Mouse (Mus musculus) hindlimb bud, embryonic 11.5 days (tissue): ENCODE results near the gene Grik4.
"Not testable (repeated sequence)": the region's sequence is repeated elsewhere in the genome, so short reads cannot be mapped to it uniquely, and the experiment has no call there.

Experiments used
- DNase-seq: peaks from one replicate; pipeline ENCODE4 v3.0.0-alpha.2; 2012; ENCODE audit warnings: low read depth, low spot score; ENCODE audit errors: extremely low spot score

The Grik4 gene

DNA sequence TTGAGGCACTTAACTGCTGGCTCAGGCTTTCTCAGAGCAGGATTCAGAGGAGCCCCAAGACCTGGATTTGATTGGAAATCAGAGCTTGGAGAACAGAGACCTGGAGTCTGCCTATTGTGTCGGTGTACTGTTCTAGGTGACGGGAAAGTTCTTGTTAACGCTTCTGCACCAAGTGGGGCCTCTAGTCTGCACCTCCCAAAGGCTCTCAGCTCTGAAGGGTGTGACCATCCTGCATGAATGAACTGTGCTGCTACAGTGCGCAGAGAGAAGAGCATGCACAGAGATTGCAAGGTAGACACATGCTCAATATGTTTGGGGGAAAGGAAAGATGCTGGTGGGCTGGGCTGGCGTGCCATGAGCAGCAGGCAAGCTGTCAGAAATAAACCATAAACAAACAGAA, 144.6 kb downstream of the Grik4 start:
- DNase-seq, result no peak

DNA sequence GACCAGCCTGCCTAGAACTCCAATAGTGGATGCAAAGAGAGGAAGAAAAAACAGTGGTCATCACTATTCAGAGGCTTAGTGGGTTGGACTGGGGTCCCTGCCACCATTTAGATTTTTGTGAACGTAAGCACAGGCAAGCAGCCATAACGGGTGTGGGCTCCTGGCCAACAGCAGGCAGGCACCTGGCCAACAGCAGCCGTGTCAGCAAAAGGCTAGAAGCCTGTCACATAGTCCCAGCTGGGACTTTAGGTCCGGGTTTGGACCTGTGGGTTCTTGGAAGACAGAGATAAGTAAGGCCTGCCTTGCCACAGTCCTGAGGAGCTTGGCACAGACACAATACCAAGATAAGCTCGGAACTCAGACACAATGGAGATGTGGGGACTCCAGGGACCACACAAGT, 145.1 kb downstream of the Grik4 start:
- DNase-seq, result no peak

DNA sequence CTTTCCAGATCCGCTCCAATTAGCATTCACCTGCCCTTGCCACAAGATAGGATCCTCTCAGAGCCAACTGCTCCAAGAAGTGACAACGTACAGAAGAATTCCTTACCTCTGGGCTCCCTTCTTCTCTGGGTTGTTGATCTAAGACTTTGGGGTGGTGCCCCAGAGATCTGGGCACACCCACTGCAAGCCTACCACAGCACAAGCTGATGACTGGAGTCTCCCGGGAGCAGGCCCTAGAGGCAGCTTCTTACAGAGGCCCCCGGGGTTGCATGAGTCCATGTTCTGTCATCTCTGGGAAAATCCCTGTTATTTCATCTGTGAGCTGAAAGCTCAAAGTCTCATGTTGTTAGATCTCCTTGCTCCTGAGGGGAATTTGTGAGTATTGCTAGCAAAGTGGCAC, 146.0 kb downstream of the Grik4 start:
- DNase-seq, result no peak

DNA sequence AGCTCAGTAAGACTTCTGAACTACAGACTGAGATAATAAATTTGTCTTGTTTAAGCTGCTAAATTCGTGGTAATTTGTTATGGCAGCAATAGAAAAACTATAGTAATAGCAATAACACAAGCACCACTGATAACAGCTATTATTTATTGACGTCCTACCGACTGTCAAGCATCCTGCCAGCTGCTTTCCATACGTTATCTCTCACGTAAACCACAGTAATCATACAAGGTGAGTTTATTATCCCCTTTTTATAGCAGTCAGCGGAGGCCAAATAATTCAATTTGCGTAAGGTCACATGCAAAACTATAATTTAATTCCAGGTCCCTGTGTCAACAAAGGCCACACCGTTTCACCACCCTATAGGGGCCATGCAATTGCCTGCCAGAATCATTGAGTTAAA, 147.0 kb downstream of the Grik4 start:
- no peak for DNase-seq

DNA sequence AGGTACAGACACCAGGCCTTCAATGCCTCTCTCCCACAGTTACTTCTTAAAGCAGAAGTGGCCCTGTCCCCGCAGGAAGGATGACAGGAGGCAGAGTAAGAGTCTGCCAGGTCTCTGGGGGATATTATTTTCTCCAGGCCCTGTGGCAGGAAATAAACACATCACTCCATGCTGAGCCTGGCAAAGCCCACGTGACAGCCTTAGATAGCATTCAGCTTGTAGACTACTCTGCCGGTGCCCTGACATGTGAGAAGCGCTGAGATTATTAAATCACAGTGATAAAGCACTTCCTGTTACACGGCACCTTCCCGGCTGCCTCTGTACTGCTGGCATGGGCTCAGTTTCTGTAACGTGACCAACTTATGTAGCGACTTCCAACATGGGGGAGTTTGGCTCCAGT, 148.4 kb downstream of the Grik4 start:
- no peak for DNase-seq

DNA sequence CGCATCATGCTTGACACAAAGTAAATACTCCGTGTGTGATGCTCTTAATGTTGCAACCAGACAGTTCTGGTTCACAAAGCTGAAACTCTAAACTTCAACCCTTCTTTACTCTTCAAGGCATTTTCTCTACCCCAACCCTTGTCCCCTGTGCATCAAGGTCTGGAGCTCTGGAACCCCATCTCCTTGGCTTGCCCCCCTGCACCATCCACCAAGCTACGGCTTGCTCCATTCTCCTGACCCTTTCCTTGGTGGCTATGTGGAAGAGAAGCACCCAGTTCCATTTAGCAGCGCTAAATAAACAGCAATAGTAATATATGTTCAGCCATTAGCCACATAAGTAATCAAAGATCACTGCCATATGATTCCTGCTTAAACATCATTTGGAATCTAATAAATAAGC, 150.3 kb downstream of the Grik4 start:
- DNase-seq, result no peak

DNA sequence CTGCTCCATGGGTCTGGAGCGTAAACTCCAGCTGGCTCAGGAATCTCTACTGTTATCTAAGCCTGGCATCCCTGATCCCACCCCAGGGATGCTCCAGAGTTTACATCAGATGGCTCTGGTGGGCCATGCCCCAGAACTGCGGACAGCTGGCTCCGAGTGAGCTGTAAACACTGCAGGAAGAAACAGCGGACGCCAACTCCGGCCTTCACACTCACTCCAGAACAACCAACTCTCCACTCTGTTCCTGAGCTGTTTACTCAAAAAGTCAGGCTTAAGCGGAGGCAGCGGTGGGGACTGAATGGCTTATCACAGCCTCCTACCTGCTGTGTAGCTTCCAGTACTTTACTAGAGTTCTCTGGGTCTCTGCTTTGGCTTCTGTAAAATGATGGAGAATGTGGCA, 150.7 kb downstream of the Grik4 start:
- DNase-seq, result no peak

DNA sequence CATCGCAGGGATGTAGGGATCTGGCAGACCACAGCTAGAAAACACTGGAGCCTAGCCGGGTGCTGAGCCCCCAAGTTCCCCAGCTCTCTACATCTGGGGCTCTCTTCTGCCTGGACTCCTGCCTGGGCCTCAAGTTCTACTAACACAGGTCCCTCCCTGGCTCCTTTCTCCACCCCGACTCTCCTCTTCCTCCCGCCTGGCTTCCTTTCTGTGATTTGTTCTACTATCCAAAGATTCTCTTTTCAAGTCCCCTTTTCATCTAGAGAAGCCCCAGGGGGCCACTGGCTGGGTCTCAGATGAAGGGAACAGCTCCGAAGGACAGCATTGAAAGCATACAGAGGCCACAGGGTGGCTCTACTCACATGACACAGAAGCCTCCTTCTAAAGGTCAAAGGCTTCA, 151.9 kb downstream of the Grik4 start:
- no peak for DNase-seq

DNA sequence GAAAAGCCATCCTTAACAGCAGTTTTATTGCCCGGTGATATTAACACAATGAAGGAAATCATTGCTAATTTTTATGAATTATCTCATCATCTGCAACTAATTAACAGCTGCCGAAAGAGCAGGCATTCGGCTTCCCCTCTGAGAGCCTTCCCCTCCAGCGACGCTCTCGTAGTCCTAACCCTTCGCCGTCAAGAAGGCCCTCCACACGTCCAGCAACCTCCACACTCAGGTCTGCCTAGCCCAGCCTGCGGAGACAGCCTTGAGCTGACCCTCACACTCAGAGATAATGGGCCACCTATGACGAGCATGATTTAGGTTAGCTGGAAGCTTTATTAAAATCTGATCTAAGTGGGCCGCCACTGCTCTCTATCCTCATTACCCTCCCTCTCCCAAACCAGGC, 152.5 kb downstream of the Grik4 start:
- no peak for DNase-seq

DNA sequence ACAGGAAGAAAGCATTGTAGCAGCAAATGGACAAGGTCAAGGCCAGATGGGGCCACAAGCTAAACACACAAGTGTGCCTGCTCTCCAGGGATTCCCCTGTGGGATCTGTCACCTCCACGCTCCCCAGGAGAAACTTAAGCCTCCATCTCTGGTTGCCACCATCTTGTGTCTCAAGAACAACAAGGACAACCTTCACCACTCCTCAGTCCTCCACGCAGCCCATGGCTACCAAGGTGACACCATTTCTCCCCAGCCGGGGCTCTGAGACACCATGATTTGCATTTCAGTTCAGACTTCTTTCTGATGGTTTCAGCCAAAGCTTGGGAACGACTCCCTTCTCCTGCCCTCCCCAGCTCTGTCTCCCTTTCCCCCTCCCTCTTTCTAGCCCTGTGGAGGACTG, 152.9 kb downstream of the Grik4 start:
- no peak for DNase-seq

DNA sequence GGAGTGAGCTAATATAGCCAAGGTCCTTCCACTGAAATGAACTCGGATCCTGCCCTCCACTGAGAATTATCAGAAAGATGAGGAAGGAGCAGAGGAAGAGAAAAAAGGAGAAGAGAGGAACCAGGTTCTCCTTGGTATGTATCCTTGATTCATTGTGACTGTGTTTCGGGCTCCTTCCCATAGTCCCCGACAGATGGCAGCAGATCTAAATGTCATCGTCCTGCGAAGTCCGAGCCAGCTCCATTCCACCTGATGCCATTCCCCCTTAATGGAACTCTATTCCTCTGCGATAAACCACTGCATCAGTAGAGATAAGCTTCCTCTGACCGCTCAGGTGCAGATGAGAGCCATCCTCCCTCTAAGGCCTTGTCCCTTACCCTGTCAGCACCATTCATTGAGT, 155.8 kb downstream of the Grik4 start:
- no peak for DNase-seq

DNA sequence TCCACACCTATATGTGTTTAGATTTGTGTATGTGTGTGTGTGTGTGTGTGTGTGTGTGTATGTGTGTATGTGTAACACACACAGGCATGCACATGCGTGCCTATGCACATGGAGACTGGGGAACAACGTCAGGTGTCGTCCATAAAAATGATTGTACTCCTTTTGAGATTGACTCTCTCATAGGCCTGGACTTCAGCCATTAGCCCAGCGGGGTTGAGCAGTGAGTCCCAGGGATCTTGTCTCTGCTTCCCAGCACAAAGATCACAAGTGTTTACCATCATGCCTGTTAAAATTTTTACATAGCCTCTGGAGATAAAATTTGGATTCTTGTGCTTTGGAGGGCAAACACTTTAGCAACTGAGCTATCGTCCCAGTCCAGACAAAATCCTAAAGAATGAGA, 157.4 kb downstream of the Grik4 start:
- DNase-seq, result no peak

DNA sequence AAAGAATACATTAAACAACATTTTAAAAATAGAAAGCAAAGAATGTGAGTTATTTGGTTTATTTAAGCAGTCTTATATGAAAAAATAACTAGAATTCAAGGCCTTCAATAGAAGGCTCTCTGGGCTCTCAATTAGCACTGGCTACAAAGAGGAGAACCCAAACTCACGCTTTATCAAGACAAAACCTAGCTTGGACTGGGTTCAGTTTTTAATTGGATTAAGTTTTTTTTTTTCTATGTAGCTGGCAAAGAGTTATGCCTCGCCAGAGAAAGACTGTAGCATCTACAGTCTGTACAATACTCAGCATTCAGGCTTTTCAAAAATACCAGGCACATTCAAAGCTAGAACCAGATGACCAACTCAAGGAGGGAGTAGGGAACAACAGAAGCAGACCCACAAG, 158.0 kb downstream of the Grik4 start:
- DNase-seq, result no peak

DNA sequence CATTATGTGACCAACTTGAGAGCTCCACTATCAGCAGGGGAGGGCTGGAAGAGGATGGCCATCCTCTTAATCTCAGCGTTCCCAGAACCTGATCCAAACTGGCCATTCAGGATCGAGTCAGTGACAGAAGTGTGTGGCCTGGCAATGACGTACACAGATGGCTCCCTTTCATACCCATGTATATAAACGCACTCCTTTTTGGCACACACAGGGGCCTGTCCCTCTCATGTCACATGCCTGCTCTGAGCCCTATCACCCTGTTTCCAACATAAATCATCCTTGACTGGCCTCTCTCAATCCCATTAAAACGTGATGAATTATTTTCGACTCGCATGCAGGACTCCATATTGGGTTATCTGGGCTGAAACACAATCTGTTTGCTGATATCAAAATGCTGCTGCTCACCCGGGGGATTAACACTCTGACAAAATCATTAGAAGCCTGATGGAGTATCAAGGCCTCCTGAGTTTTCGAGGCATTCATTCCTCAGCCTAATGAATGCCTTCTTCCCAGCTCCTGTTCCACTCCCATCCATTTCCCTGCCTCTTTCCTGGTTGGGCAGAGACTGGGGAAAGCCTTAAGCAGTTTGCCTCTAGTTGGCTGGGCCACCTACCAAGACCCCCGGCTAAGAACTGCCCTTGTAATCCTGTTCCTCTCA, 159.0 kb downstream of the Grik4 start:
- DNase-seq, result no peak

DNA sequence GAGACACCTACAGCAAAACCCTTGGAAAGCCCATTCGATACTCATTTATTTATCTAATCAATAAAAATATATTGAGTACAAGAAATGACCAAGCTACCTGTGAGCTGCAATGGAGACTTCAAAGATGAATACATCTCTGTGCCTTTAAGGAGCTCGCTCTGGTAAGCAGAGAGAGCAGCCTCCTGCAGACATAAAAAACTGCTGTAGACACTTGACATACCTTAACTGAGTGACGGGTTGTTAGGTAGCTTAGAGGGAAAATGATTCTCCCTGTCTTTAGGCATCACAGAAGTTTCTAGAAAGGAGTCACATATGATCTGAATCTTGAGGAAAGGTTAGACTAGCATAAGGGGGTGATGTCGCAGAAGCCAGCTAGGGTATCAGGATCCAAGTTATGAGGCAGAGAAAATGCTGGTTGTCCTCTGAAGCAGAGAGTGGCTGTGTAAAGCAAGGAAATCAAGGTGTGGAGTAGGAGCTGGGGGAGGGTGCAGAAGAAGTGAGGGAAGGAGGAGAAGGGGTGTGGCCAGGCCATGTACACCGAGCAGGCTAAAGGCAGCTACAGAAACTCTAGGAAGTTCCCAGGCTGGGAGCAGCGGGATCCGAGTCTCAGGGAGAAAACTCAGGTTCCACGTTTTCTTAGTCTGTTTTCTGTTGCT, 160.9 kb downstream of the Grik4 start:
- no peak for DNase-seq

DNA sequence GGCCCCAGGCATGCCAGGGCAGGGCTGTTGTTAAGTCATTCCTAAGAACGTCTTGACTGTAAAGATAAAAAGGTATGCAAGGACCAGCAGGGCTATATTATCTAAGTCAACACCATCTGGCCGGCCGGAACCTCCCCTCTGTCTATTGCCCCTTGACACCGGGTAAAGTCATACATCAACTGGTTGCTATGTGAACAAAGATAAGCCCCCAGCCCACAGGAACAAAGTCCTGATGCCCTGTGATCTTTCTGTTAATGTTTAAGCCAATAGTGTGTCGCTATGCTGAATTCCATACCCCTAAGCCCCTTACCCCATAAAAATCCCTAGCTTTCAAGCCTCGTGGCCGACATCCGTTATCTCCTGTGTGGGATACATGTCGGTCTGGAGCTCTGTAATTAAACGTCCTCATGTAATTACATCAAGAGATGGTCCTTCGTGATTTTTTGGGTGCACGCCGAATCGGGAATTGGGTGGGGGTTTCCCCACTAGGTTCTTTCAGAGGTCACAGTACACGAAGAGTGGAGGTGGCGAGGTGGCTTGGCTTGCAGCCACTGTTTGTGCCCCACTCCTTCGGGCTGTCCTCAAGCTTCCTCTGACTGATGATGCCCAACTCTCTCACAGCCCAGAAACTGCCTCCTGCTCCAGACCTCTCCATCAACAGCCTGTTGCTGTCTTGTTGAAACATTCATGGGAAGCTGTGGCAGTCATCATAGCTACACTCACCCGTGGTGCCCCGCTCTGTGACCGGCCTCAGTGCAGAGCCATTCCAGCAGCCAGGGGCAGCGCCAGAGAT, 165.6 kb downstream of the Grik4 start:
- not testable (repeated sequence) for DNase-seq

DNA sequence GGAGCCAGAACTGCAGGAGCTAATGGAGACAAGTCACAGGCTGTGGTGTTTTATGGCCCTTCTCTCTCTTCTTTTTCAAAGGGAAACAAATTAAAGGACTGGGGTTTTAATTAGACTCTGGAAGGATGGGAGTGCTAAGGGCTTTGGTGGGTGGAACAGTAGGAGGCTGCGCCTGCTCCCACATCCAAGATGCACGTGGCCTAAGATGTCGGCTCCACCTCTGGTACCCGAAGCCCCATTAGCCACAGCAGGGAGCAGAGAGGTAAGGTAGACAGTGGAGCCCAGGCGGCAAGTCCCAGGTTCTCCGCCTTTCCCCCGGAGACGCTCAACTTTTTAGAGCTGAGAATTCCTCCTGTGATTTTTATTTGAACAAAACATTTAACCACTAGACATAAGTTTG, 166.4 kb downstream of the Grik4 start:
- no peak for DNase-seq

DNA sequence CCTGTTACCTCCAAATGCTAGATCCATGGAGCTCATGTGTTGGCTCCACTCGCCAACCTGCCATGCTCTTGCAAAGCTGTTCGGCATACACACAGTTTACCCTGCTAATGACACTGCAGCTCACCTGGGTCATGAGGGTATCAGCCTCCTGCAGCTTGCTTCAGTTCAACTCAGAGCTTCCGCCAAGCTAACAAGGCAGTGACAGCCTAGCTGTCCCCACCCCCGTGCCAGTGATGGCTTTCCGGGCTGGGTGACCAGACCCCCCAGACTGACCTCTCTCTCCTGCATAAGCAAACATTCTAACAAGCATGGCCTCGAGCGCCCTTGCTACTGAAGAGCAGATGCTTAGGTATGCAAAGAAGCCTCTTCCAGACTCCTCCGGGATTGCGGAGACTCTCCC, 167.5 kb downstream of the Grik4 start:
- DNase-seq, result no peak

DNA sequence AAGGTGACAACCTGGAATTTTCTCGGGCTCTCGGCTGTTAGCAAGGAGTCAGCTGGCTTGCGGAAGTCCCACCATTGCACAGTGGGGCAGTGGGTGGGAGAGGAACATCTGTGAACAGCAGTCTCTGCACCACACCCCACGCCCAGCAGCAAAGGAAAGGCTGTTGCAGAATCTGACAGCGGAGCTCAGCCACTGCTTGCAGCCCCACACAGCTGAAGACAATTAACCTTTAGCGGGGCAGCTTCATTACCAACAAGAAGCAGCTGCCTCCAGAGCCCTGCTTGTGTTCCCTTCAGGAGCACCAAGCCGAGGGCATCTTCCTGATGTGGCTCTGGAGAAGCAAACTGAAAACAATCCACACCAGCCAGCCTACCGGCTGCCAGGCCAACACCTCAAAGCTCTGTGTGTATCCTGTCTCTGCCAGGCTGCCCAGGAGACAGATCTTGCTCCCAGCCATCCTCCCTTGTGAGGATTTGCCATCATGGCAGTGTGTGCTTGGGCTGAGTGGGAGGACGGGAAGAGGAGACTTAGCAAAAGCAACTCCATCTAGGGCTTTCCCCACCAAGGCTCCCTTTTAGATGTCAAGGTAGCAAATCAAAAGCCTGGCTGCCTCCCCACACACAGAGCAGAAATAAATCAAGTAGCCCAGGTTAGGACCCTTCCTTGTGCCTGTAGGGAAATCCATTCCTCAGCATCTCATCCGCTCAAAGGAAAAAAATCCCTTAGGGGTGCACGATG, 179.3 kb downstream of the Grik4 start:
- no peak for DNase-seq

DNA sequence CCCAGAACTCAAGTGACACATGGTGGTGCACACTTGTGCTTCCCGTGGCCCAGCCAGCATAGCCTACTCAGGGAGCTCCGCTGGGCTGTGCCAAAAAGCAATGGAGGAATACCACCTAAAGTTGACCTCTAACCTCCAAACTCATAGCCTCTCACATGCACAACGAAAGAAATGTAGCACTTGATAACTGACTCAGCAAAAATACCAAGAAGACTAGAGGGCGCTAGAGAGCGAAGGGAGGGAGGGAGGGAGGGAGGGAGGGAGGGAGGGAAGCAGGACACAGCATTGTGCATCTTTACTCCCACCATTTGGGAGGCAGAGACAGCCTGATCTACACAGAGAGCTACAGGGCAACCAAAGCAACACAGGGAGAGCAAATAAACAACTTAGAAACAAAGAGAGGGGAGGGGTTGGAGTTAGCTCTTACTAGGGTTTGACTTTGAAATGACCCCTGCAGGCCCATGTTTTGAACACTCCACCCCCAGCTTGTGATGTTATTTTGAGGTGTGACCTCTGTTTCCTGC, 185.5 kb downstream of the Grik4 start:
- DNase-seq, result no peak

DNA sequence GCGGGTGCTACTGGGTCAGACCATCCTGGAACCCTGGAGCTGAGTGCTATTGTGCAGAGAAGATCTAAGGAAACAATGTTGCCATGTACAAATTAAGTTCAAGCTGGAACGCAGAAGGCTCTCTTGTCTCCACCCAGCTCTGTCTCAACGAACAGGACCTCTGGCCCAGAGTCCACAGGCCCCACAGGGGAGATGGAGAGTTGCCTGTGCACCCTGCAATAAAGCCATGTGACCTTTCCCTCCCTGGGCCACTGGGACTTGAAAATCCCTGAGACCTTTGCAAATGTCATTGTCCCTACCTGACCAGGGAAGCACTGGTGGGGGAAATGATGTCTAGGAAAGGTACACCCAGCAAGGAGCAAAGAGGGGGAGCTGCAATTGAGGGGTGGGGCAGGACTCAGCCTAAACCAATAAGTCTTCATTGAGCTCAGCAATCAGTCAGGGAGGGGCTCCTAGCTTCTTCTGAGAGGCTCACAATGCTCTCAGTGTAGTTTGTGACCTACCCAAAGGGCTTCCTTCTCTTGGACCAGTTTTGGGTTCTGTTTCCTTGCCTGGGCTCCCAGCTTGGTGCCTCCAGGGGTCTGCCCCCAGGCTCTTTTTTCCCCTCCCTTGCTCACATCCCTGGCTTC, 187.2 kb downstream of the Grik4 start:
- no peak for DNase-seq
